Mouse (Mus musculus): Measurements from ENCODE around the gene Lzic.
"Not testable (repeated sequence)": the region's sequence is repeated elsewhere in the genome, so short reads cannot be mapped to it uniquely, and the experiment has no call there.

Gene Lzic

GRCm38 (mm10) chr4:149485053-149485824 is at the start of gene Lzic, which contains the start of gene Nmnat1:
TSS of gene Lzic (plus strand) at chr4:149485229.
TSS of gene Nmnat1 (minus strand) at chr4:149485202.
- DNase-seq (ENCODE audit: low read depth): peak; percentile 82

GRCm38 (mm10) chr4:149440576-149440975 is 44.5 kb upstream of the Lzic start:
- no peak for DNase-seq (ENCODE audit: low read depth)

- DNase-seq (ENCODE audit: low read depth): peak; percentile 54
Measured at GRCm38 (mm10) chr4:149442436-149442835, 42.6 kb upstream of the Lzic start.

- DNase-seq (ENCODE audit: low read depth): no peak
Measured at GRCm38 (mm10) chr4:149444465-149444864, 40.6 kb upstream of the Lzic start.

- peak; percentile 85 for DNase-seq (ENCODE audit: low read depth)
Measured at GRCm38 (mm10) chr4:149444964-149445701, 39.9 kb upstream of the Lzic start.

- no peak for DNase-seq (ENCODE audit: low read depth)
Measured at GRCm38 (mm10) chr4:149445868-149446267, 39.2 kb upstream of the Lzic start.

DNA sequence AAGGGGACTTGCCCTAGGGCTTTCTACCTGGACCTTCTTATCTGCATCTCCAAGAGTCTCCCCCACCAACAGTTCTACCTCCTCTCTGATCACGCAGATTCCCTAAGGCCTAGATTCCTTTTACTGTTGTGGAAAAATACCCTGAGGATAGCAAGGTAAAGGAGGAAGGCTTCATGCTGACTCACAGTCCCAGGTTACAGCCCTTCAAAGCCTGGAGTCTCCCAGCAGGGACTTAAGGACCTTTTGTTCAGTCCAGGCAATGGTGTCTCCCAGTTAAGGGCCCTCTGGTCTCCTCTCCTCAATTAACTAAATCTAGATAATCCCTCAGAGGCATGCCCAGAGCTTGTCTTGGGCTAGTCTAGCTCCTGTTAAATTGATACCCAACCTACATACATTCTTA is 38.7 kb upstream of the Lzic start:
- no peak for DNase-seq (ENCODE audit: low read depth)

DNA sequence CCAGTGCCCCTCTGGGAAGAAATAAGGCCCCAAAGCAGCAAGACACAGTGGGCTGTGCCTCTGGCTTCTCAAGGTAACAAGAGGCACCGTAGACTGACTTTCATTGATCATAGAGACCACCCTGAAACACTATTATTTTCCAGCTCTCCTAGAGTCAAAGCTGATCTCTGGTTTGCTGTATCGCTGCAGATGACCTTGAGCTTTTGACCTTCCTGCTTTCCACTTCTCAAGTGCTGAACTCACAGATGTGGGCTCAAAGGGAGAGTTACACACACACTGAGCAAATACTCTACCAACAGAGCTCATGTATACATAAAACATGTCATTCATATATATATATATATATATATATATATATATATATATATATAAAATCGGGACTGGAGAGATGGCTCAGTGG is 34.4 kb upstream of the Lzic start:
- no peak for DNase-seq (ENCODE audit: low read depth)

- no peak for DNase-seq (ENCODE audit: low read depth)
Measured at GRCm38 (mm10) chr4:149453656-149454055, 31.4 kb upstream of the Lzic start.

GRCm38 (mm10) chr4:149454263-149454662 is 30.8 kb upstream of the Lzic start:
- DNase-seq (ENCODE audit: low read depth): no peak

- no peak for DNase-seq (ENCODE audit: low read depth)
Measured at GRCm38 (mm10) chr4:149454879-149455278, 30.1 kb upstream of the Lzic start, which contains the start of gene Rbp7. TSS of gene Rbp7 (minus strand) at chr4:149454978.

DNA sequence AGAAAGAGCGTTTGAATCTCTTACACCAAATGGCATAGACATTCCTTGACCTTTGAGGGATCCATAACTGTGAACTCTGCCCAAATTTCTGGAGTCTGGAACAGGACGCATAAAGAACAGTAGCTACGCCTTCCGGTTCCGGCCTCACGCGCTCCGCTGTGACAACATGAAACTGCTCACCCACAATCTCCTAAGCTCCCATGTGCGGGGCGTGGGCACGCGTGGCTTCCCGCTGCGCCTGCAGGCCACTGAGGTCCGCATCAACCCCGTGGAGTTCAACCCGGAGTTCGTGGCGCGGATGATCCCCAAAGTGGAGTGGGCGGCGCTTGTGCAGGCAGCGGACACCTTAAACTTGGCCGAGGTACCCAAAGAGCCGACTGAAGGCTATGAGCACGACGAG is 27.9 kb upstream of the Lzic start:
- DNase-seq (ENCODE audit: low read depth): not testable (repeated sequence)

DNA sequence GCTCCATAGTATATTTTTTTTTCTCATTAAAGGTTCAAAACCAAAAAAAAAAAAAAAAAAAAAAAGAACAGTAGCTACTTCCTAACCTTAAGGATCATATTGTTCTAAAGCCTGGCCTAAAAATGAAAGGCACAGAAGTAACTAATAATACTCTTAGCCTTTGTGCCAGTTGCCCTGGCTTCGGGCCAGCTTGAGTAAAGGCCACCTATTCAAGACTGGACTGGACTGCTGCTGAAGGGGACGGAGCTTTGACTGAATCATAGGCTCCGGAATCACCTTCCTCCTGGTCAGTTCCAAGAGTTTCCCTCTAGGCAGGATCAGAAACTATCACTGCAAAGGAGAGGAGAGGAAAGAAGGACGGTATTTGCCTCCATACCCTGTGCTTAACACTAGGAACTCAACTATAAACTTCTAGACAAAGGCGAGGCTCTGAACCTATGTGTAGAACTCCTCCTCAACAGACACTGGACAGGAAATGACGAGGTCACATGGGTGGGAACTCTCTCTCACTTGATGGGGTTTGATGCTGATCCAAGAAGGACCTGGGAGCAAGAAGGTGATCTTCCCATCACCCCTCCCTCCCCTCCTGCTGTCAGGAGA is 27.1 kb upstream of the Lzic start:
- no peak for DNase-seq (ENCODE audit: low read depth)

- DNase-seq (ENCODE audit: low read depth): no peak
Measured at GRCm38 (mm10) chr4:149458526-149458925, 26.5 kb upstream of the Lzic start.

- no peak for DNase-seq (ENCODE audit: low read depth)
Measured at GRCm38 (mm10) chr4:149459425-149459824, 25.6 kb upstream of the Lzic start.

- DNase-seq (ENCODE audit: low read depth): not testable (repeated sequence)
Measured at GRCm38 (mm10) chr4:149460475-149460874, 24.6 kb upstream of the Lzic start.

GRCm38 (mm10) chr4:149461579-149462304 is 23.3 kb upstream of the Lzic start:
- no peak for DNase-seq (ENCODE audit: low read depth)

GRCm38 (mm10) chr4:149462305-149462971 is 22.6 kb upstream of the Lzic start:
- no peak for DNase-seq (ENCODE audit: low read depth)

DNA sequence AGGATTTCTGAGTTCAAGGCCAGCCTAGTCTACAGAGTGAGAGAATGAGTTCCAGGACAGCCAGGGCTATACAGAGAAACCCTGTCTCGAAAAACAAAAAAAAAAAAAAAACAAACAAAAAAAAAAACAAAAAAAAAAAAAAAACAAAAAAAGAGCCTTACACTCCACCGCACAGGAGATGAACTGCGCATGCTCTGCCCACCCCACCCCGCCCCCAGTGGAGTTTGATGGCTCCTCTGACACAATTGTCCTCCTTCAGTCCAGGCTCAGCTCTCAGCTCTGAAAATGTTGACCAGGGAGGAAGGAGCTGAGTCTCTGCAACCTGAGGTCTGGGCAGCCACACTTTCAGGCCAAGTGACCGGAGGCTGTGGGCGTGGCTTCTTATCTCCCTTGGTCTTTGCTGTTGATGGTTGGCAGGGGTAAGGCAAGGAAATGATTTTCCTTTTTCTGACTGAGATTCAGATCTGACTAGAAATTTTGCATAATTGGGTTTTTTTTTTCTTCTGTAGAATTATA is 21.5 kb upstream of the Lzic start:
- DNase-seq (ENCODE audit: low read depth): no peak

DNA sequence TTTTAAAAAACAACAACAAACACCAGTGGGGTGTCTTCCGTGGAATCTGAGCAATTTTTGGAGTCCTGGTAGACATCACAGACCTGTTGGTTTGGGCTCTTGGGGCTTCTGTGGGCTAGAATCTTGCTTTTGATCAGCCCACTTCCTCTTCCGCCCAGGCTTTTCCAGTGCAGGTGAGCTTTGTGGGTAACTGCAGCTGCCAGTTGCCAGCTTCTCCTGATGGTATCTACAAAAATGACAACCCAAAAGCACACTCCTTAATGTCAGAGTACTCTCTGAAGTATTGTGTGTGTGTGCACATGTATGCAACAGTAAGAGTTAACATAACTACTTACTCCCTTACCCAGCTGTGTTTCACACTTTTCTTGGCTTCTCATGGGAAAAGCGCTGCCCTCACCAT is 15.5 kb upstream of the Lzic start:
- DNase-seq (ENCODE audit: low read depth): no peak

DNA sequence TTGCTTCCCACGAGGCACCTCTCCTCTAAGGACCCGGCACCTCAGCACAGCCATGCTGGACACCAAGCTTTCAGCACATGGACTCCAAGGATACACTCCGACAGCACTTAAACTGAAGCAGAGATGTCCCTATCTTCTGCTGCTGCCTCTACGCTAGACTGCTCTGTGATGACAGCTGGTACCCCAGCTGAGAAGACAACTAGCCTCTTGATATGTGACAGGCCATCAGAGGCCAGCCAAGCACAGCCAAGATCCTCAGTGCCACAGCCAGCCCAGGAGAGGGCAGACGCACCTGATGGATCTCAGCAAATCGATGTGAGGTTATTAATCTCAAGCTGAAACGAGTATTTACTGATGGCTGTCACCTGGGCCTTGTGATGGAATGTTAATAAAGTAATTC is 9.9 kb upstream of the Lzic start:
- no peak for DNase-seq (ENCODE audit: low read depth)
